Mouse (Mus musculus): ENCODE measurements at regions not wholly inside any gene's neighbourhood (a gene's known extent, or its start where the extent isn't known, plus 50 kb on each side); places are given as distances from the start of the nearest gene placed in this dataset.

GRCm38 (mm10) chr10:120604506-120604905 is 128.2 kb upstream of the Hmga2 start:
- Histone ChIP-seq H3K4me2 (ENCODE audit: low read depth) (no peak overlapping the region), H3K79me2 (ENCODE audit: control insufficient read depth, insufficient read depth) (no peaks in the 10 kb centered on the region), H3ac (ENCODE audit: control insufficient read depth, insufficient read length) (no peak overlapping the region), H3K27me3 (ENCODE audit: control insufficient read depth, insufficient read depth, insufficient read length) (no peaks in the 10 kb centered on the region), H3K4me3 (no peak overlapping the region), H3K36me3 (ENCODE audit: control insufficient read depth, insufficient read depth) (no peaks in the 10 kb centered on the region)
- no peak for TF ChIP-seq USF1 (IDR thresholded peaks at IDR 0.05; ENCODE audit: low read depth)
- TF ChIP-seq MAX (IDR thresholded peaks at IDR 0.05; ENCODE audit: low read depth) = no peak

GRCm38 (mm10) chr10:120603167-120603566 is 126.9 kb upstream of the Hmga2 start:
- Histone ChIP-seq H3K36me3 (ENCODE audit: control insufficient read depth, insufficient read depth) (no peaks in the 10 kb centered on the region), H3K27me3 (ENCODE audit: control insufficient read depth, insufficient read depth, insufficient read length) (no peaks in the 10 kb centered on the region)
- TF ChIP-seq POLR2AphosphoS2 (IDR thresholded peaks at IDR 0.05; ENCODE audit: insufficient read length, low read depth) = no peak
- TF ChIP-seq E2F4 (IDR thresholded peaks at IDR 0.05; ENCODE audit: insufficient read depth) = no peak
- no peak for TF ChIP-seq TCF3 (IDR thresholded peaks at IDR 0.05; ENCODE audit: insufficient read length, low read depth)
- no peak for TF ChIP-seq MYOG (IDR thresholded peaks at IDR 0.05; ENCODE audit: control insufficient read depth in 1 of 3, insufficient read depth in 1 of 3, insufficient read length in 2 of 3, low read depth in 2 of 3)
- TF ChIP-seq POLR2A (IDR thresholded peaks at IDR 0.05; ENCODE audit: insufficient read length, low read depth) = no peak
- no peak for TF ChIP-seq TCF12 (IDR thresholded peaks at IDR 0.05; ENCODE audit: insufficient read depth, poor library complexity, severe bottlenecking)
- no peak for TF ChIP-seq SRF (IDR thresholded peaks at IDR 0.05; ENCODE audit: control insufficient read depth, insufficient read length, low read depth)
- TF ChIP-seq REST (IDR thresholded peaks at IDR 0.05; ENCODE audit: insufficient read depth, insufficient read length) = no peak
- no peak for TF ChIP-seq USF1 (IDR thresholded peaks at IDR 0.05; ENCODE audit: low read depth)
- TF ChIP-seq MYOD1 (IDR thresholded peaks at IDR 0.05; ENCODE audit: control insufficient read depth in 1 of 3, insufficient read length in 2 of 3, low read depth in 2 of 3) = no peak
- no peak for TF ChIP-seq CEBPB (IDR thresholded peaks at IDR 0.05; ENCODE audit: insufficient read depth, poor library complexity, severe bottlenecking)
- TF ChIP-seq MAX (IDR thresholded peaks at IDR 0.05; ENCODE audit: low read depth) = no peak

GRCm38 (mm10) chr10:120600735-120601134 is 124.5 kb upstream of the Hmga2 start:
- TF ChIP-seq POLR2AphosphoS2 (IDR thresholded peaks at IDR 0.05; ENCODE audit: insufficient read length, low read depth) (no peak), REST (IDR thresholded peaks at IDR 0.05; ENCODE audit: insufficient read depth, insufficient read length) (no peak), MAX (IDR thresholded peaks at IDR 0.05; ENCODE audit: low read depth) (no peak), MYOD1 (IDR thresholded peaks at IDR 0.05; ENCODE audit: control insufficient read depth in 1 of 3, insufficient read length in 2 of 3, low read depth in 2 of 3) (no peak)
- Histone ChIP-seq H3ac (ENCODE audit: control insufficient read depth, insufficient read length) (no peak overlapping the region), H3K27me3 (ENCODE audit: control insufficient read depth, insufficient read depth, insufficient read length) (no peaks in the 10 kb centered on the region), H3K36me3 (ENCODE audit: control insufficient read depth, insufficient read depth) (no peaks in the 10 kb centered on the region), H3K4me2 (ENCODE audit: low read depth) (no peak overlapping the region), H3K79me2 (ENCODE audit: control insufficient read depth, insufficient read depth) (no peaks in the 10 kb centered on the region), H3K4me3 (no peak overlapping the region)

More at GRCm38 (mm10) chr10:120603167-120603566, 126.9 kb upstream of the Hmga2 start:
- Histone ChIP-seq H3K4me3 (no peak overlapping the region), H3K79me2 (ENCODE audit: control insufficient read depth, insufficient read depth) (no peaks in the 10 kb centered on the region), H3ac (ENCODE audit: control insufficient read depth, insufficient read length) (no peak overlapping the region), H3K4me2 (ENCODE audit: low read depth) (no peak overlapping the region)

- H3K4me3 ChIP-seq = no peak overlapping the region
- H3K36me3 ChIP-seq (ENCODE audit: control insufficient read depth, insufficient read depth) = no peaks in the 10 kb centered on the region
- no peaks in the 10 kb centered on the region for H3K27me3 ChIP-seq (ENCODE audit: control insufficient read depth, insufficient read depth, insufficient read length)
- TF ChIP-seq CEBPB (IDR thresholded peaks at IDR 0.05; ENCODE audit: insufficient read depth, poor library complexity, severe bottlenecking) = no peak
- no peak for TF ChIP-seq POLR2AphosphoS2 (IDR thresholded peaks at IDR 0.05; ENCODE audit: insufficient read length, low read depth)
- no peak for TF ChIP-seq TCF12 (IDR thresholded peaks at IDR 0.05; ENCODE audit: insufficient read depth, poor library complexity, severe bottlenecking)
- no peak for TF ChIP-seq TCF3 (IDR thresholded peaks at IDR 0.05; ENCODE audit: insufficient read length, low read depth)
- no peak for TF ChIP-seq MAX (IDR thresholded peaks at IDR 0.05; ENCODE audit: low read depth)
- TF ChIP-seq USF1 (IDR thresholded peaks at IDR 0.05; ENCODE audit: low read depth) = no peak
- TF ChIP-seq MYOD1 (IDR thresholded peaks at IDR 0.05; ENCODE audit: control insufficient read depth in 1 of 3, insufficient read length in 2 of 3, low read depth in 2 of 3) = no peak
- TF ChIP-seq E2F4 (IDR thresholded peaks at IDR 0.05; ENCODE audit: insufficient read depth) = no peak
- TF ChIP-seq POLR2A (IDR thresholded peaks at IDR 0.05; ENCODE audit: insufficient read length, low read depth) = no peak
- no peak for TF ChIP-seq MYOG (IDR thresholded peaks at IDR 0.05; ENCODE audit: control insufficient read depth in 1 of 3, insufficient read depth in 1 of 3, insufficient read length in 2 of 3, low read depth in 2 of 3)
- no peak for TF ChIP-seq REST (IDR thresholded peaks at IDR 0.05; ENCODE audit: insufficient read depth, insufficient read length)
- TF ChIP-seq SRF (IDR thresholded peaks at IDR 0.05; ENCODE audit: control insufficient read depth, insufficient read length, low read depth) = no peak
- H3K79me2 ChIP-seq (ENCODE audit: control insufficient read depth, insufficient read depth) = no peaks in the 10 kb centered on the region
- no peak overlapping the region for H3ac ChIP-seq (ENCODE audit: control insufficient read depth, insufficient read length)
- H3K4me2 ChIP-seq (ENCODE audit: low read depth) = no peak overlapping the region
Observed at GRCm38 (mm10) chr10:120599551-120599950, 123.3 kb upstream of the Hmga2 start.

GRCm38 (mm10) chr10:120597320-120597887 is 121.1 kb upstream of the Hmga2 start:
- no peak for TF ChIP-seq SRF (IDR thresholded peaks at IDR 0.05; ENCODE audit: control insufficient read depth, insufficient read length, low read depth)
- no peak for TF ChIP-seq MYOD1 (IDR thresholded peaks at IDR 0.05; ENCODE audit: control insufficient read depth in 1 of 3, insufficient read length in 2 of 3, low read depth in 2 of 3)
- no peak for TF ChIP-seq E2F4 (IDR thresholded peaks at IDR 0.05; ENCODE audit: insufficient read depth)
- TF ChIP-seq MAX (IDR thresholded peaks at IDR 0.05; ENCODE audit: low read depth) = no peak
- no peak for TF ChIP-seq TCF3 (IDR thresholded peaks at IDR 0.05; ENCODE audit: insufficient read length, low read depth)
- TF ChIP-seq USF1 (IDR thresholded peaks at IDR 0.05; ENCODE audit: low read depth) = no peak
- no peak for TF ChIP-seq CEBPB (IDR thresholded peaks at IDR 0.05; ENCODE audit: insufficient read depth, poor library complexity, severe bottlenecking)
- no peak for TF ChIP-seq TCF12 (IDR thresholded peaks at IDR 0.05; ENCODE audit: insufficient read depth, poor library complexity, severe bottlenecking)
- no peak for TF ChIP-seq REST (IDR thresholded peaks at IDR 0.05; ENCODE audit: insufficient read depth, insufficient read length)
- H3K4me3 ChIP-seq = no peak overlapping the region
- H3K4me2 ChIP-seq (ENCODE audit: low read depth) = no peak overlapping the region
- H3K79me2 ChIP-seq (ENCODE audit: control insufficient read depth, insufficient read depth) = no peaks in the 10 kb centered on the region
- no peak overlapping the region for H3ac ChIP-seq (ENCODE audit: control insufficient read depth, insufficient read length)
- no peaks in the 10 kb centered on the region for H3K36me3 ChIP-seq (ENCODE audit: control insufficient read depth, insufficient read depth)
- H3K27me3 ChIP-seq (ENCODE audit: control insufficient read depth, insufficient read depth, insufficient read length) = no peaks in the 10 kb centered on the region
